Mouse (Mus musculus) frontal cortex, postnatal 10 days (tissue): Measurements from ENCODE around the gene Rab13.
A peak's percentile ranks its signal among the peaks of the same experiment; 100 is the strongest.
"Not testable (repeated sequence)": the region's sequence is repeated elsewhere in the genome, so short reads cannot be mapped to it uniquely, and the experiment has no call there.

Experiments
- DNase-seq, 2 experiments: peaks; one replicate each; pipeline ENCODE4 v3.0.0; 2022; ENCODE audit warnings: low spot score in 2 of 2, mixed read lengths in 1 of 2

The Rab13 gene

DNA sequence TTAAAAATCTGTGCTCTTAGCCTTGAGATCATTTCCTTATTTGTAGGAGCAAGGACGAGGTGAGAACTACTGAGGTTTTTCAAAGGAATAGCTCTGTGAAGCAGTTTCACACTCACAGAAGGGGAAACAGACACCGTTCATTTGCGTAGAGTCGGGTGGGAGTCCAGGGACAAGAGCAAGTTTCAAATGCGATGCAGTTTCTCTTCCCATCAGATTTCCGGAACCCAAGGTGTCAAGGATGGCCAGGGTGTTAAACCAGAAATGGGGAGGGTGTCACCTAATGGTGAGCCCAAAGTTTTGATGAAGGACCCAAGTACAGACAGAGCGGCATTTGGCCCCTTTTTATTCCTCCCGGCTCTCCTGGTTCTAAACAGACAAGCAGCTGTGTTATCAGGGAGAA is 17.6 kb downstream of the Rab13 start:
- DNase-seq: no peak

DNA sequence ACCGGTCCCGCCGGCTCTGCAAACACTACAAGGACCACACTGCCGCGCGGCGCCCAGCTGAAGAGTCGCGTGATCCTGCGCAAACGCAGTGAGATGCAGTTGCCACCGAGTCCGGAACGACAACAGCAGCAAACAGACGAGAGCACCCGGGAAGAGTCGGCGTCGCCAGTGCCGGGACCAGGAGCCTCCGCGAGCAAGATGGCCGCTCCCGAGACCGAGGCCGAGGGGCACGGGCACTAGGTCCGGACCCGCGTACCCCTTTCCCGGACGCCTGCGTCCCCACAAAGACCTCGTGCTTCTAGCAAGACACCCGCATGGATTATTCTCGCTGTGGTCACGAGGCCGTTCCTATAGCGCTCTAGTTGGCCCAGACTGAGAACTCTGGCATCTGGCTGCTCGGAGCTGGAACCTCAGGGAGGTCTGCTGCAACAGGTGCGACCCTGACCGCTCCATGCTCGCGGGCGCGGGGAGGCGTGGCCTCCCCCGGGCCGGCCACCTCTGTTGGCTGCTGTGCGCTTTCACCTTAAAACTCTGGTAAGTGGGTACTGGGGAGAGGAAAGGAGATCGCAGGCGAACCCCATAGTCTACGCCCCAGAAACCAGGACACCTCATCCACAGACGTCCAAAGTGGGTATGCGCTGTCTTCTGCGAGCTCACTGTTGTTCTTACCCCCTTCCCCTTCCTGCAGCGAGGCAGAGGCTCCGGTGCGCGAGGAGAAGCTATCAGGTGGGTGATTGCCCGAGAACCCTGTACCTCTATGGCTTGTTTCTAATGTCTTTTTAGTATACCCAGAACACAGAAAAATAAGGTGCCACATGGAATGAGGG is 18.2 kb downstream of the Rab13 start, which contains the start of gene Jtb:
TSS of gene Jtb (plus strand) at position 91 of the 827 bp plus-strand sequence.
- peak; percentile 89 to 92 for DNase-seq

DNA sequence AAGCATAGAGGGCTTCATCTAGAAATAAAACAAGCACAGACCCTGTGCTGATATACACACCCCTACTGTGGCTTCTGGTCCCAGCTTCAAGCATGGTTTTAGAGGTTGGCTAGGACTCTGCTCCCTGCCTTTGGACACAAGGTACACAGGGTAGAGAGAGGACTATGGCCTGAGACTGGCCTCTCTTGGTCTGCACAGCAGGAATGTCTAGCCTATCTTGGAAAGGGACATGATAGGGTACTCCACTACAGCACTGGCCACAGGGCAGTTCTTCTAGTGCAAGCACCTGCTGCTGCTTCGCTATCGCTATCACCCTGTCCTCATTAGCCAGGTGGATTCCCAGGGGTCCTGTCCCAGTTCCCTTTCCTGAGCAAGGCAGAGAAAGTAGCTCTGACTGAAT is 27.8 kb downstream of the Rab13 start:
- DNase-seq: no peak

DNA sequence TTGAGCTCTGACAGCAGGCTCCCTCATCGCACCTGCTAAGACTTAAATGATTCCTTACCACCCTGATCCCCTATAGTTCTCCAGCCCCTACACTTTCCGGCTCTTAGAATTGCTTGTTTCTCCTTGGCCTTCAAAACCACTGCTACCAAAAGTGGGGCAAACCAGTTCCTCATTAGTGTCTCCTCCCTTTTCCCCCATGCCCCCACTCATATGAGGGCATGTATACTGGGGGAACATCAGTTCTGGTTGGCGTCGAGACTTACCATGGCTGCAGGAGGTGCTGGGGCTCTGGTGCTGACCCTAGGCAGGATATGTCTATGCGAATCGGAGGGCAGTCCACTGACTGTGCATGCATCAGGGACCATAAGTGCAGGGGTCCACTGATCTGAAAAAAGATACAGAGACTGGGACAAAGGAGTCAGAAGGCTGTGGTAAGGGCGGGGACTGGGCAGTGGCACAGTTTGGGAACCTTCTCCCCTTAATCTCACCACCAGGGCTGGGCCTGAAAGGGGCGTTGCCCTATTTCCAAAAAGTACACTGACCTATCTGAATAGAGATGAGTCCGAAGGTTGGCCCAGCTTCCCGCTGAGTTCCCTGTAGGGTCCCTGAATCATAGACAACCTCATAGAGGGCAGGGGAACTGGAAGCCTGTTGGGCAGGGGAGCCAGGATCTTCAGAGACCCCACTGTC is 28.3 kb downstream of the Rab13 start:
- DNase-seq: no peak

- DNase-seq: no peak
These were observed 29.7 kb downstream of the Rab13 start, which contains the start of gene Creb3l4 for GRCm38 (mm10) chr3:90242984-90243775. Gene Creb3l4 (minus strand): TSS chr3:90243512.

DNA sequence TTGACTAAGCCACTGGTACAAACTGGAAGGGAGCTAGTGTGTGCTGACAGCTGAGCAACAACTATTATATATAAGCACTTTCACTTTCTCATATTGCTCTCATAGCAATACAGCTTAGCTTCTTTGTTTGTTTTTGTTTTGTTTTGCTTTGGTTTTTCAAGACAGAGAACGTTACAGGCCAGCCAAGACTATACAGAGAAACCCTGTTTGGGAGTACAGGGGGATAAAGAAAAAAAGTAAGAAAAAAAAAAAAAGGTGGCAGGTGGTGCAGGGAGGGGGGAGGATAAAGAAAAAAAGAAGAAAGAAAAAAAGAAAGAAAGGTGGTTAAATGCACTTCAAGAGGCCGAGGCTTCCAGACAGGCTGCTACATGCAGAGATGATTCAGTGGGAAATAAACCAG is 31.9 kb downstream of the Rab13 start:
- DNase-seq: no peak

DNA sequence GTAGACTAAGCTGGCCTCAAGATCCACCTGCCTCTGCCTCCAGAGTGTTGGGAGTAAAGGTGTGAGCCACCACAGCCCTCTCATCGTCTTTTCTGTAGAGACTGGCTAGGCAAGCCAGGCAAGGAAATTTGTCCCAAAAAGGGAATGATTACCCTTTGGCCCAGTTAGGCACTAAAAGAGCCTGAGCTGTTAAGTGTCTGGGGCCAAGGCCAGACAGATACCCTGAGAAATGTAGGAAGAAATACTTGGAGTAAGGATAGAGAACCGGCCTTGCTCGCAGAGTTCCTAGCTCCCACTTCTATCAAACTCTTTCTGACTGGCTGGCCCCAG is 34.1 kb downstream of the Rab13 start:
- no peak for DNase-seq

- peak; percentile 90 to 92 for DNase-seq
These were observed 34.7 kb downstream of the Rab13 start, which contains the start of gene Slc39a1 for GRCm38 (mm10) chr3:90247960-90248745. Gene Slc39a1 (plus strand): TSS chr3:90248172.

DNA sequence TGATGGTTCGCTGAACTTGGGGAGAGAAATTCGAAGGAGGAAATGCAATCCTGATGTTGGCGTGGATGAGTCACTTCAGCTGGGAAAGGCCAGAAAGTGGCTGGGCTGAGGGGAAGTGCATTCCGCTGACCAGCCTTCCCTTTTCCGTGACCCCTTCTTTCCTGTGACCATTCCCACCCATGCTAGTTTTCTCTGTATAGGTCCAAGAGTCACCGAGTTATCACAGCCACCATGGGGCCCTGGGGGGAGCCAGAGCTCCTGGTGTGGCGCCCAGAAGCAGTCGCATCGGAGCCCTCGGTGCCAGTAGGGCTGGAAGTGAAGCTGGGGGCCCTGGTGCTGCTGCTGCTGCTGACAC is 35.2 kb downstream of the Rab13 start:
- DNase-seq: no peak

- DNase-seq: no peak
These were observed 37.3 kb downstream of the Rab13 start for GRCm38 (mm10) chr3:90250791-90251190.

DNA sequence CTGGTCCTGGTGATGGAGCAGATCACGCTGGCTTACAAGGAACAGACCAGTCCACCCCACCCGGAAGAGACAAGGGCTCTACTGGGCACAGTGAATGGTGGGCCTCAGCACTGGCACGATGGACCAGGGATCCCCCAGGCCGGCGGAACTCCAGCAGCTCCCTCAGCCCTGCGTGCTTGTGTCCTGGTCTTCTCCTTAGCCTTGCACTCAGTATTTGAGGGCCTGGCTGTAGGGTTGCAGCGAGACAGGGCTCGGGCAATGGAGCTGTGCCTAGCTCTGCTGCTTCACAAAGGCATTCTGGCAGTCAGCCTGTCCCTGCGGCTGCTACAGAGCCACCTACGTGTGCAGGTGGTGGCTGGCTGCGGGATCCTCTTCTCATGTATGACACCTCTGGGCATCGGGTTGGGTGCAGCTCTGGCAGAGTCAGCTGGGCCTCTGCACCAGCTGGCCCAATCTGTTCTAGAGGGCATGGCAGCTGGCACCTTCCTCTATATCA is 38.3 kb downstream of the Rab13 start:
- not testable (repeated sequence) for DNase-seq

- DNase-seq: not testable (repeated sequence)
These were observed 39.2 kb downstream of the Rab13 start for GRCm38 (mm10) chr3:90252659-90253058.

DNA sequence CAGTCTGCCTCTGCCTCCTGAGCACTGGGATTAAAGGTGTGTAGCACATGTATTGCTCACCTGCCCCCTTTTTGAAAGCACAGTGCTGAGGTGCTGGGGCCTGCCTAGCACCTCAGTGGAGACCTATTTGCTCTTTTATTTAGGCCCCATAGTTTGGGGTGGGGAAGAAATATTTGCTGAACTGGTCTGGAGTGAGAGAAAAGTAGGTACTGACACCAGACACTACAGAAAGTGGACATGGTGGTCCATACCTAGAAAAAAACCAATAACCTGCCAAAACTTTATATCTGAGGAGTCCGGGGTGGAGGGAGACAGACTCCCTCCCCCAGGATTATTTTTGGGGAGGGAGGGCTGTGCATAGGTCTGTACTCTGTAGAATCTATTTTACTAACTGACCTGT is 39.7 kb downstream of the Rab13 start:
- DNase-seq: not testable (repeated sequence)

- peak; percentile 95 to 97 for DNase-seq
These were observed 40.3 kb downstream of the Rab13 start, which contains the start of gene Crtc2 for GRCm38 (mm10) chr3:90253653-90254418. Gene Crtc2 (plus strand): TSS chr3:90254163.

- no peak for DNase-seq
These were observed 41.1 kb downstream of the Rab13 start for GRCm38 (mm10) chr3:90254419-90255193.

DNA sequence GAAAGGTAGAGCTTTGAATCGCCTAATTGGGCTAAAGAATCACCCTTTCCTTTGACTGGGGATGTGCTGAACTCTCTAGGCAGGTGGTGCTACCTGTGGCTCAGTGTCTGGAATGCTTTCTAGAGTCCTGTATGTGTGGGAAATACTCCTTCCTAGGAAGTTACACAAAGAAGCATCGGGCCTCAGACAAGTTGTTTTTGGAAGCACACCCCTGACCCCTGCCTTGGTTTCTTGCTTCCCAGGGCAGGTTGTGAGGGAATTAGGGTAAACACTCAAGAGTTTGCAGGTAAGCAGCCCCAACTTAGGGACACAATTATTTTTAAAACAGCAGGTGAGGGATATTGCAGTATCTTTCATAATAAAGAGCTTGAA is 41.7 kb downstream of the Rab13 start:
- DNase-seq: no peak

GRCm38 (mm10) chr3:90255784-90256353 is 42.4 kb downstream of the Rab13 start:
- DNase-seq: no peak

GRCm38 (mm10) chr3:90256731-90257530 is 43.4 kb downstream of the Rab13 start:
- DNase-seq: no peak

DNA sequence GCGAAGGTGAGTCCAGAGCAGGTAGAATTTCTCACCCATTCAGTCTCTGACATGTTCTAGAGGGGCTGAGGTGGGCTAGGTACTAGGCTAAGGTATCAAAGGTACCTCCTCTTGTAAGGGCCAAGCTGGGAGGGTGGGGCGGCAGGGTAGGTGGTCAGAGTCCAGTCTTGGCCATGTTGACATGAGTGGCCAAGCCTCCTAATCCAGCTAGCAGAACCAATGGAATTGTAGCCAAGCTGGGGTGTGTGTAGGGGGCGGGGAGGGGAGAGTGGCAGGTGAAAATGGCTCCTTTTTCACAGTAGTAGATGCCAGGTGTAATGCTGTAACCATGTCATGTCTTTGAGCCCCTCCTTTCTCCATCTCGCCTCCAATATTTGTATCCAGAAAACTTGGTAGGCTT is 45.0 kb downstream of the Rab13 start:
- DNase-seq: no peak
